Mouse (Mus musculus) naive thymus-derived CD4-positive, alpha-beta T cell, adult 2 months (primary cell): ENCODE measurements around the gene Olfr57.
"Not testable (repeated sequence)": the region's sequence is repeated elsewhere in the genome, so short reads cannot be mapped to it uniquely, and the experiment has no call there.

Experiments
- DNase-seq: peaks from one replicate; pipeline ENCODE4 v3.0.0-alpha.2; 2011; ENCODE audit warnings: low read depth

Olfr57 gene

DNA sequence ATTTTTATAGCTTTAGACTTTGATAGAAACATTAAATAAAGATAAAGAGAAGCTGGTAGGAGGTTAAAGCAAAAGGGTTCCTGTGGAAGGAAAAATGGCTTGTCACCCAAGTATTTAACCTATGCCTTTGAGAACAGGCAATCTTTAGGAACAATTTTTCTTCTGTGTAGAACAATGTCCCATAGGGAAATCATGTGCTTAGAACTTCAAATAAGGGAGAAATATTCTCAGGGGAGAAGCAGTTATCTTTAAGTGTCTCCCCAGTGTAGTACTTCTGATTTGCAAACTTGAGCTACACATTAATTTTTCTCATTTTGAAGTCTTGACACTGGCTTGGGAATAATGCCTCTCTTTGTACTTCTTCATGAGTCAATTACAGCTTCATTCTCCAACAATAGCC, at the start of gene Olfr57:
Olfr57 (plus strand) TSS at position 301 of the 400 bp plus-strand sequence.
- no peak for DNase-seq

DNA sequence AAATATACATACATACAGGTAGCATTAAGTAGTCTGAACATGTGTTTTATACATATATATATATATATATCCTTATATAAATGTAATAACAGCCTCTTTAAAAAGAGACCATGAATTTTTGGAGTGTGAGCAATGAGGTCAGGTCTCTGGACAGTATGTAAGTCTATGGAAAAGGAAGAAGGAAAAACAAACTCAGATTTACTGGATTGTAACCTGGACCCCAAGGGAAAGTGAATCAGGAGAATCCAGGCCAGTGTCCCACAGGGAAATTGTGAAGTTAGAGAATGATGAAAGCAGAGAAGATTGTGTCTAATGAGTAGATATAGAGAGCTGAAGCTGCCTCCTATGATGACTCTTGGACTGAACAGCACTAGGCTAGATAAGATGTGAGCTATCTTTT, 47.8 kb upstream of the Olfr57 start, which contains the start of gene Olfr1352:
Olfr1352 (plus strand) TSS at position 301 of the 400 bp plus-strand sequence.
- DNase-seq = no peak

DNA sequence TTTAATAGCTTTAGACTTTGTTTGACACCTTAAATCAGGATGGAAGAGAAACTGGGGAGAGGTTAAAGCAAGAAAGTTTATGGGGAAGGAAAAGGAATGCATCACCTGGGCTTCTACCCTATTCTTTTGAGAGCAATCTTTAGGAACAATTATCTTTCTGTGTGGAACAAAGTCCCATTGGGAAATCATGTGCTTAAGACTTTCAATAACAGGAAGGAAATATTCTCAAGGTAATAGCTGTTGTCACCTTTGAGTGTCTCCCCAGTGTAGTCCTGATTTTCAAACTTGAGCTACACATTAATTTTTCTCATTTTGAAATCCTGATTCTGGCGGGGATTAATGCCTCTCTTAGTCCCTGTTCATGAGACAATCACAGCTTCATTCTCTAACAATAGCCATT, 16.4 kb upstream of the Olfr57 start, which contains the start of gene Olfr1351:
Olfr1351 (plus strand) TSS at position 301 of the 400 bp plus-strand sequence.
- DNase-seq = no peak

DNA sequence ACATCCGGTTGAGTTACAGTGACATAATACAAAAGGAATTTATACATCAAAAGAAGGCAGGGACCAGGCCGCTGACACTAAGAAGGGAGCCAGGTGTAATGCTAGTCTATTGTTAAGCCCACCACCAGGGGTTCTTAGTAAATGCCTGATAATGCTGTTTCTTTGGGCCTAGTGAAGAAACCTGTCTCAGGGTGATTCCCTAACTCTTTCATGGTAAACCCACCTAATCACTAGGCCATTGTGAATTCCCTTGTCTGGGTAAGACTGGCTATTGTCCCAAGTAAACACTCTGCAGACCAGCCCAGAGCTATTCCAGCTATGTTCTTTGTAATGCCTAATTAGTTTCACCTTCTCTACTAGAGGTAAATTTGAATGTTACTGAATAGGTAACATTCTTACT, 13.9 kb downstream of the Olfr57 start:
- DNase-seq = not testable (repeated sequence)

DNA sequence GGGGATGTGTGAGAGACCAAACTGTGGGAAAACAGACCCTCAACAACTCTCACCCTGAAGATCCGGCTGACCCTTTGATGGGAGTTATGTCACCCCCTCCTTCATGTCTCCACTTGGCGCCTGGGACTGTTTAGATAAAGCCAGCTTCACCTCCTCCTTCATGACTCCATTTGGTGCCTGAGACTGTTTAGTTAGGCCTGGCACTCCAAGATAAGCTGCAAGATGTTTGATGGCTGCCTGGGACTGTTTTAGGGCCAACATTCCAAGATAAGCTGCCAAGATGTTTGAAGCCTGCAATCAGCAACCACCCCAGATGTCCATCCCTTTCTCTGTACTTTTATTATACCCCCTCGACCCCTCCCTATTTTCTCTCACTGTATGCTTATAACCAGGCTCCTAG, 28.8 kb downstream of the Olfr57 start:
- not testable (repeated sequence) for DNase-seq
